In genomic region chr2:37744773-37745395, GRCm38 (mm10) we compare ENCODE assay signal across 26 mouse cellular contexts. TPM values are rescaled to one million over a fixed set of nuclear protein-coding genes. Genes with fewer than 3 reads are reported as not detected.
DNase-seq lines count a peak whose midpoint lies in the region; ATAC-seq and TF ChIP-seq lines count a peak whose summit lies in the region.
"Had no signal": no experiment of that assay in that cellular context is flagged by ENCODE, and none has a peak within 500 bp of the region (broad histone marks: within the 10 kb centered on the region; RNA-seq: fewer than 3 reads in every experiment).

No protein-coding gene starts in this region.

- no peaks in the 10 kb centered on the region for H3K9me3 ChIP-seq in kidney, embryonic 16.5 days (ENCODE audit: low read length)
- H3K9me3 ChIP-seq: embryonic facial prominence, embryonic 12.5 days; embryonic facial prominence, embryonic 15.5 days; G1E; hindbrain, embryonic 12.5 days; hindbrain, embryonic 15.5 days had no signal

- WGBS in kidney, adult 2 months = 73% methylated on average over 10 of the region's 10 CpGs
- 84% methylated on average over 10 of the region's 10 CpGs for WGBS in kidney, embryonic 16.5 days

- peak; percentile 60 for DNase-seq in kidney, adult 2 months
- no peak for DNase-seq in kidney, postnatal 14 days
- DNase-seq in kidney, adult 18-20 months = no peak
- peak in 1 of 2 experiments; percentile 50 for DNase-seq in left cerebral cortex, adult 2 months (ENCODE audit: extremely low spot score in 1 of 2, low spot score in 2 of 2)
- no peak for DNase-seq in left cerebral cortex, adult 11 months (ENCODE audit: low spot score)
- DNase-seq in gastrocnemius, postnatal 36 days = no peak
- DNase-seq: adrenal gland, postnatal 10 days; adrenal gland, postnatal 36 days; B cell, adult 2 months; cerebellum, adult 11 months; cerebellum, adult 2 months; forebrain, postnatal 0 days; gastrocnemius, postnatal 10 days; heart, adult 11 months had no signal

- no peak overlapping the region for H3K9ac ChIP-seq in kidney, embryonic 16.5 days (replicated peaks; ENCODE audit: low read length)
- H3K9ac ChIP-seq: embryonic facial prominence, embryonic 12.5 days; embryonic facial prominence, embryonic 15.5 days; forebrain, postnatal 0 days; hindbrain, embryonic 12.5 days; hindbrain, embryonic 15.5 days had no signal

- H3K4me3 ChIP-seq in kidney, adult 2 months (ENCODE audit: insufficient read depth, low read depth, low read length) = no peak overlapping the region
- H3K4me3 ChIP-seq in kidney, embryonic 16.5 days (ENCODE audit: low read length) = no peak overlapping the region
- H3K4me3 ChIP-seq in left cerebral cortex, adult 2 months = no peak overlapping the region
- H3K4me3 ChIP-seq: embryonic facial prominence, embryonic 12.5 days; embryonic facial prominence, embryonic 15.5 days; hindbrain, embryonic 12.5 days; hindbrain, embryonic 15.5 days had no signal

- no peak for TF ChIP-seq POLR2A in kidney, adult 2 months (IDR thresholded peaks at IDR 0.05; ENCODE audit: low read depth, low read length)

- no peaks in the 10 kb centered on the region for H3K27me3 ChIP-seq in kidney, adult 2 months (replicated peaks; ENCODE audit: control insufficient read depth, insufficient read depth, low read length)
- 0 out of 2 replicates have a peak, but pooled peaks cover 2% of the 10 kb centered on the region for H3K27me3 ChIP-seq in kidney, embryonic 16.5 days (ENCODE audit: insufficient read depth, low read length)
- H3K27me3 ChIP-seq: CH12.LX; embryonic facial prominence, embryonic 15.5 days; hindbrain, embryonic 12.5 days; hindbrain, embryonic 15.5 days had no signal

- TF ChIP-seq CTCF in kidney, adult 2 months (conservative IDR thresholded peaks at IDR 0.05; ENCODE audit: insufficient read depth, insufficient read length, low read depth, low read length) = no peak
- no peak for TF ChIP-seq CTCF in left cerebral cortex, adult 2 months (IDR thresholded peaks at IDR 0.05)

- H3K4me2 ChIP-seq in kidney, embryonic 16.5 days (replicated peaks; ENCODE audit: low read depth, low read length) = no peak overlapping the region
- H3K4me2 ChIP-seq: embryonic facial prominence, embryonic 12.5 days; embryonic facial prominence, embryonic 15.5 days; heart, embryonic 11.5 days; hindbrain, embryonic 12.5 days; hindbrain, embryonic 15.5 days had no signal

- H3K36me3 ChIP-seq in kidney, adult 2 months (ENCODE audit: control insufficient read depth, insufficient read depth, low read length) = no peaks in the 10 kb centered on the region
- H3K36me3 ChIP-seq in kidney, embryonic 16.5 days (ENCODE audit: insufficient read depth, low read length) = no peaks in the 10 kb centered on the region
- H3K36me3 ChIP-seq: embryonic facial prominence, embryonic 12.5 days; embryonic facial prominence, embryonic 15.5 days; G1E; hindbrain, embryonic 12.5 days; hindbrain, embryonic 15.5 days had no signal

- intact Hi-C loops in left cerebral cortex, adult 2 months (cut with DNase I) = loop anchor here (2.0 kb wide), 1 partner anchor 20 kb away; no protein-coding TSS in a partner anchor
- intact Hi-C loops in gastrocnemius, postnatal 36 days (cut with DNase I) = loop anchor here (5.0 kb wide), 1 partner anchor 43 kb away; the partner anchor contains the start of gene Strbp

- no peak overlapping the region for H3K27ac ChIP-seq in kidney, adult 2 months (ENCODE audit: insufficient read depth, low read depth, low read length)
- H3K27ac ChIP-seq in kidney, embryonic 16.5 days (ENCODE audit: low read length) = no peak overlapping the region
- peak overlapping the region; percentile 60 for H3K27ac ChIP-seq in left cerebral cortex, adult 2 months
- H3K27ac ChIP-seq: embryonic facial prominence, embryonic 12.5 days; embryonic facial prominence, embryonic 15.5 days; hindbrain, embryonic 12.5 days; hindbrain, embryonic 15.5 days had no signal

- peaks cover 17% of the 10 kb centered on the region for H3K4me1 ChIP-seq in kidney, adult 2 months (ENCODE audit: control insufficient read depth, insufficient read depth, low read length)
- peaks cover 19% of the 10 kb centered on the region for H3K4me1 ChIP-seq in kidney, embryonic 16.5 days (ENCODE audit: insufficient read depth, low read length)

- peak; percentile 20; the same call in 1 of the 2 replicates for ATAC-seq in kidney, embryonic 16.5 days (ENCODE audit: low FRiP score, low TSS enrichment)
- ATAC-seq: forebrain, embryonic 14.5 days; forebrain, postnatal 0 days; Patski had no signal

RNA-seq across cellular contexts. Expression of gene Crb2, which starts 31.2 kb away (rescaled TPM):
- polyA plus RNA-seq in kidney, adult 2 months (2012; rRNA removed) = 2.7 and 3.0 TPM in 2 replicates
- 4.5 and 4.6 TPM in 2 replicates for polyA plus RNA-seq in kidney, embryonic 16.5 days (2015; fragmentation: Nextera tagmentation; extraction: Ambion mirVana)
- 1 to 10 TPM; 2.9 to 4.4 TPM for total RNA-seq in left cerebral cortex, adult 2 months (2021)
- total RNA-seq in gastrocnemius, postnatal 36 days (2021) = under 1 TPM; 0.07 to 0.28 TPM
- total RNA-seq: common myeloid progenitor, adult 5-6 weeks; hematopoietic stem cell, adult 5-6 weeks had no signal
- polyA plus RNA-seq: G1E had no signal

RNA-seq across cellular contexts. Expression of gene Strbp, which starts 41.2 kb away (rescaled TPM):
- 5.0 and 6.8 TPM in 2 replicates for polyA plus RNA-seq in kidney, adult 2 months (2012; rRNA removed)
- 38.7 and 39.0 TPM in 2 replicates for polyA plus RNA-seq in kidney, embryonic 16.5 days (2015; fragmentation: Nextera tagmentation; extraction: Ambion mirVana)
- 100 to 1,000 TPM; 292 to 322 TPM for total RNA-seq in left cerebral cortex, adult 2 months (2021)
- total RNA-seq in gastrocnemius, postnatal 36 days (2021) = 10 to 100 TPM; 19.2 to 20.7 TPM

Comparison
In these comparisons a context has a peak if more than half of its experiments do, and no peak if none do; other contexts are left out.
1. RNA of gene Strbp, which starts 41.2 kb away (total RNA-seq): 292 to 322 TPM in left cerebral cortex, adult 2 months; 19.2 to 20.7 TPM in gastrocnemius, postnatal 36 days; every median in the first group is over 10 times any median in the second.